Mouse (Mus musculus) bone marrow macrophage, adult 2 months (primary cell): Measurements from ENCODE around the gene Aatf. TPM values are rescaled to one million over a fixed set of nuclear protein-coding genes. Genes with fewer than 3 reads are reported as not detected.

Experiments used
- H3K27ac ChIP-seq: 2 replicates; pipeline ENCODE4 v1.5.1; 2012; ENCODE audit warnings: low read depth, low read length; ENCODE audit not compliant: insufficient read depth
- H3K4me1 ChIP-seq: 2 replicates; pipeline ENCODE4 v1.6.1; 2012; ENCODE audit warnings: low read length; ENCODE audit not compliant: control insufficient read depth, insufficient read depth
- H3K4me3 ChIP-seq: 2 replicates; pipeline ENCODE4 v1.5.1; 2012; ENCODE audit warnings: mild to moderate bottlenecking, low read length, moderate library complexity; ENCODE audit not compliant: insufficient read depth
- CTCF ChIP-seq: IDR thresholded peaks from 2 replicates; pipeline ENCODE4 v1.5.1; 2012; ENCODE audit warnings: low read depth, mild to moderate bottlenecking, low read length, moderate library complexity
- POLR2A ChIP-seq: IDR thresholded peaks from 2 replicates; pipeline ENCODE4 v1.6.1; 2012; ENCODE audit warnings: mild to moderate bottlenecking, low read depth, low read length, borderline replicate concordance
- polyA plus RNA-seq: library from polyadenylated mRNA; stranded (reverse); fragments of >200 nt; gene quantifications from 2 replicates; pipeline ENCODE4 v1.2.4, GENCODE M21; 2012; ENCODE audit not compliant: missing spikeins, insufficient read depth, insufficient read length

The Aatf gene
- polyA plus RNA-seq, 1 experiment, result 15.2 TPM

- Histone ChIP-seq H3K27ac (no peak overlapping the region), H3K4me1 (peaks cover 4% of the 10 kb centered on the region; the same call in 1 of the 2 replicates), H3K4me3 (peak overlapping the region; percentile 45; the same call in 1 of the 2 replicates)
- TF ChIP-seq CTCF, result no peak
- TF ChIP-seq POLR2A, result no peak
These were observed 8.5 kb upstream of the Aatf start for GRCm38 (mm10) chr11:84521751-84522299.

GRCm38 (mm10) chr11:84521071-84521390, 7.7 kb upstream of the Aatf start:
- Histone ChIP-seq H3K27ac (no peak overlapping the region), H3K4me1 (peaks cover 4% of the 10 kb centered on the region; the same call in 1 of the 2 replicates), H3K4me3 (no peak overlapping the region)
- no peak for TF ChIP-seq POLR2A
- TF ChIP-seq CTCF, result no peak

DNA sequence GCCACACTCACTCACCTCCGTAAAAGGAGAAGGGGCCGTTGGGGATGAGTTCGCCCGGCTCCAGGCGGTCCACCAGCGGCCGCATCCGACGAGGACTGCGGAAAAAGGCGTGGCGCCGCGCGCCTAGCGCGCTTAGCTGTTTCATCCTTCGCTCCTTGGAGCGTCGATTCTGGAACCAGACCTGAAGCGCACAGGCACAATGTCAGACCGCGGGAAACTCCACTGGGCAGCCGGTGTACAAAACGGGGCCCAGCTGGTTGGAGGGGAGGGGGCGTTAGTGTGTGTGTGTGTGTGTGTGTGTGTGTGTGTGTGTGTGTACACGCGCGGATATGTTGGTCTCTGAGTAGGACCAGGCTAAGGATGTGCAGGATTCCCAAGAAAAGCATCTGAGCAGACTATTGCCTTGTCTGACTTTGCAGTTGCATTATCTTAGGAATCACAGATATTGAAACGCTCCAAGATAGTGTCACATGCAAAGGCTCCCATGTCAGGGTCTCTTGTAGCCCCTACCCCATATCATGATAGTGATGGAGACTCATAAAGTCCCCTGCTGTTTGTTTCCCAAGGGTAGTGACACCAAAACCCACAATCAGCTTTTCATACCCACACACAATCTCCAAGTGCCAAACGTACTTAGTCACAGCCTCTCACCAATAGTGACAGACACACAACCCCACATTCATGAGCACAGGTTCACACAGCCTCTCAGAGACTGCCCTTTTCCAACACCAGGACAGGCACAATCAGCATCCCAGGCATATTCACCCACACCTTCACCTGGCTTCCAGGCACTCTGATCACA, 7.1 kb upstream of the Aatf start:
- TF ChIP-seq CTCF, result no peak
- no peak for TF ChIP-seq POLR2A
- H3K4me1 ChIP-seq, result peaks cover 4% of the 10 kb centered on the region; the same call in 1 of the 2 replicates
- H3K4me3 ChIP-seq, result no peak overlapping the region
- H3K27ac ChIP-seq, result no peak overlapping the region

GRCm38 (mm10) chr11:84519576-84520268, 6.4 kb upstream of the Aatf start:
- no peak for TF ChIP-seq CTCF
- no peak for TF ChIP-seq POLR2A
- H3K4me3 ChIP-seq, result no peak overlapping the region
- peaks cover 4% of the 10 kb centered on the region; the same call in 1 of the 2 replicates for H3K4me1 ChIP-seq
- no peak overlapping the region for H3K27ac ChIP-seq

GRCm38 (mm10) chr11:84519036-84519435, 5.7 kb upstream of the Aatf start:
- peaks cover 6% of the 10 kb centered on the region for H3K4me1 ChIP-seq
- TF ChIP-seq POLR2A, result no peak
- no peak for TF ChIP-seq CTCF
- H3K27ac ChIP-seq, result no peak overlapping the region
- no peak overlapping the region for H3K4me3 ChIP-seq

GRCm38 (mm10) chr11:84518261-84518660, 4.9 kb upstream of the Aatf start:
- H3K4me1 ChIP-seq, result peaks cover 8% of the 10 kb centered on the region
- H3K4me3 ChIP-seq, result no peak overlapping the region
- no peak overlapping the region for H3K27ac ChIP-seq
- TF ChIP-seq CTCF (no peak), POLR2A (no peak)

- Histone ChIP-seq H3K4me1 (peaks cover 8% of the 10 kb centered on the region), H3K4me3 (no peak overlapping the region), H3K27ac (no peak overlapping the region)
- no peak for TF ChIP-seq POLR2A
These were observed 4.1 kb upstream of the Aatf start for GRCm38 (mm10) chr11:84517431-84517830.

- no peak overlapping the region for H3K27ac ChIP-seq
- no peak overlapping the region for H3K4me3 ChIP-seq
- H3K4me1 ChIP-seq, result peaks cover 9% of the 10 kb centered on the region; the same call in 1 of the 2 replicates
- TF ChIP-seq CTCF, result no peak
- no peak for TF ChIP-seq POLR2A
These were observed 3.3 kb upstream of the Aatf start for GRCm38 (mm10) chr11:84516501-84517240.

DNA sequence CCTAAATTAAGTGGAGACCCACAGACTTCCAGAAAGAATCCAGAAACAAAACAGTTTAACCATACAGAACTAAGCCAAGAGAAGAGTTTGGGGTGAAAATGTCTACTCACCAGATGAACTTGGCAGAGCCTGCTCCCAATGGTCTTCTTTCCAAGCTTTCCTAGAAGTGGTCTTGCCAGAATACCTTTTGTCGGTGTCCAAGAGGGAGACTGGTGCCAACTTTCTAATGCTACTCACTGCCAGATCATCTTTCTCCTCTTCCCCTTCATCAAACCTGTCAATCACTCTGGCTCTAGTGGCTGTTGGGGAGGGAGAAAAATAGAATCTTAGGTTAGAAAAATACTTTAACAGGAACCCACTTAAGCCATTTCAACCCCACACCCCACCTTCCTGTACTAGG, 1.3 kb downstream of the Aatf start:
- Histone ChIP-seq H3K4me1 (peaks cover 9% of the 10 kb centered on the region; the same call in 1 of the 2 replicates), H3K27ac (no peak overlapping the region), H3K4me3 (peak overlapping the region; percentile 29)
- no peak for TF ChIP-seq CTCF
- TF ChIP-seq POLR2A, result no peak
